Mouse (Mus musculus) inflammation-experienced regulatory T-cells, adult 16 weeks (primary cell): ENCODE measurements around the gene Znrf1. TPM values are rescaled to one million over a fixed set of nuclear protein-coding genes. Genes with fewer than 3 reads are reported as not detected.

Source experiments
- polyA plus RNA-seq: library from polyadenylated mRNA; unstranded; fragments of 100-300 nt; shearing (Covaris generic); gene quantifications from one replicate; pipeline ENCODE4 v1.2.1, GENCODE M21; 2017

The Znrf1 gene
- 21.8 TPM for polyA plus RNA-seq

GRCm38 (mm10) chr8:111536031-111536977 is at the start of gene Znrf1:
Gene Znrf1, plus strand, starts transcription at chr8:111536097.

DNA sequence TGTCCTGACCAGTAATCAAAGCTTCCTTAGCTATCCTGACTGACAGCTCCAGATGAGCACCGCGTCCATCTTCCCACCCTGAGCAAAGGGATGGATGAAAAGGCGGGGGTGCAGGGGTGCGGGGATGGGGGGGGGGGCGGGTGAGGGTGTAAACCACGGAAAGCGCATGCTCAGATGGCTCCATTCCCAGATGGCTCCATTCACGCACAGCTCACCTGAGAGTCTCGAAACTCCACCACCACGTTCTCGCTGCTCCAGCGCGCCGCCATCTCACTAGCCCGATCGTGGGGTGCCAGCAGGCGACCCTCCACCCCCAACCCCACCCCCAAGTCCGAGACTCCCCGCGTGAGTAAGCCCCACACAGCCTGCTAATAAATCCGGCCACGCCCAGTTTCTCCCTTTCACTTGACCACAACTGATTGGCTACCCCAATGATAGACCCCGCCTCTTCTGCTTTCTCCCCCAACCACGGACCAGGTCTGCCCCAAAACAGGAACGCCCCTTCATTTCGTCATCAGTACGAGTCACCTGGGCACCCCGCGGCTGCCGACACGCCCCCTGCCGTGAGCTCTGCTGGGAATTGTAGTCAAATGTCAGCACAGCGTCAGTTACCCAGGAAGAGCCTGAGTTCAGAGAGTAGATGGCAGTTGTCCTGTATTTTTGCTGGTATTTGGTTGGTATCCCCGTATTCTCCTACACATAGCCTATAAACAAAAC is 14.0 kb upstream of the Znrf1 start, which contains the start of gene Wdr59:
TSS of gene Wdr59 (minus strand) at position 380 of the 717 bp plus-strand sequence.

DNA sequence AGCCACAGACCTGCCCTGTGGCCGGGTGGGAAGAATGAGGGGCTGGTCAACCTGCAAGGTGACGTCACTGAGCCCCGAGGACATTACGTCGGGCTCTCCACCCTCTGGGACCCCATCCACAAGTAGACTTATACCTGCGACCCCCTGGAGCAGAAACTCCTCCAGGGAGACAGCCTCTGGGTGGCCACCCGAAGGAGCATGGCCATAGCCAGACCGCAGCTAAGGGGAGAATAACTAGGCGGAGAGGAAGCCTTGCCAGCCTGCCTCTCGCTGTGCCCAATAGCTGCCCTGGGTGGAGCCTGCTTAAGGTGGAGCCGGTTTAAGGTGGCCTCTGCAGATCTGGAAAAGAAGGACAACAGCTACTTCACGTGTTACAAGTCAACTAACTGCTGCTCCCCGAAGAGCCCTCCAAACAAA is 94.2 kb downstream of the Znrf1 start, which contains the start of gene Ldhd:
TSS of gene Ldhd (minus strand) at position 270 of the 417 bp plus-strand sequence.

GRCm38 (mm10) chr8:111643264-111644141 is 107.6 kb downstream of the Znrf1 start, which contains the start of gene Zfp1:
Gene Zfp1, plus strand, starts transcription at chr8:111643401.

Other genes with a start within 250 kb of the Znrf1 start
- 61.3 TPM for gene Rfwd3, start 235.9 kb upstream of the Znrf1 start, polyA plus RNA-seq
- gene Mlkl, start 197.9 kb upstream of the Znrf1 start, polyA plus RNA-seq = 4.9 TPM
- gene Fa2h, start 142.3 kb upstream of the Znrf1 start, polyA plus RNA-seq = not detected
- gene Wdr59, start 14.0 kb upstream of the Znrf1 start, polyA plus RNA-seq = 6.5 TPM
- gene Ldhd, start 94.3 kb downstream of the Znrf1 start, polyA plus RNA-seq = 2.5 TPM
- gene Zfp1, start 107.3 kb downstream of the Znrf1 start, polyA plus RNA-seq = 49.5 TPM
- gene Ctrb1, start 154.9 kb downstream of the Znrf1 start, polyA plus RNA-seq = not detected
- gene Bcar1, start 207.7 kb downstream of the Znrf1 start, polyA plus RNA-seq = 0.39 TPM